Mouse (Mus musculus) gastrocnemius, adult 18-20 months (tissue): ENCODE measurements around the gene Eif3c. TPM values are rescaled to one million over a fixed set of nuclear protein-coding genes. Genes with fewer than 3 reads are reported as not detected.

Experiments
- microRNA-seq: library from miRNA; unstranded; fragments of <30 nt; microRNA quantifications from one replicate; pipeline ENCODE4 v1.2.0, GENCODE M21; 2021
- total RNA-seq, 2 experiments: library from RNA; stranded (reverse); gene quantifications; 2 replicates each; pipeline ENCODE4 v1.2.3; 2021

The Eif3c gene
- total RNA-seq, 2 experiments from 2014 or later, result 167 to 171 TPM

Small RNAs within 50 kb of the gene (microRNA-seq; reads per million reads assigned to microRNA genes)
- 2.7 reads per million for gene Mir7059

Other genes starting within 250 kb of the Eif3c start
- gene Lat, start 196.8 kb downstream of the Eif3c start, total RNA-seq, result under 1 TPM; 0.21 to 0.37 TPM
- 10 to 100 TPM; 21.2 to 23.5 TPM for gene Spns1, start 189.0 kb downstream of the Eif3c start, total RNA-seq
- gene Nfatc2ip, start 169.7 kb downstream of the Eif3c start, total RNA-seq, result 1 to 10 TPM; 3.3 to 3.4 TPM
- gene Cd19, start 151.5 kb downstream of the Eif3c start, total RNA-seq, result not detected
- 10 to 100 TPM; 10.6 to 13.1 TPM for gene Rabep2, start 137.7 kb downstream of the Eif3c start, total RNA-seq
- gene Atp2a1, start 103.3 kb downstream of the Eif3c start, total RNA-seq, result over 10,000 TPM; 23,271 to 27,147 TPM
- 10 to 100 TPM; 49.2 to 51.0 TPM for gene Sh2b1, start 91.0 kb downstream of the Eif3c start, total RNA-seq
- gene Tufm, start 79.0 kb downstream of the Eif3c start, total RNA-seq, result 100 to 1,000 TPM; 118 to 124 TPM
- 10 to 100 TPM; 28.4 to 33.1 TPM for gene Atxn2l, start 63.0 kb downstream of the Eif3c start, total RNA-seq
- gene Apobr, start 18.5 kb upstream of the Eif3c start, total RNA-seq, result under 1 TPM; 0.47 to 0.59 TPM
- gene Cln3, start 19.4 kb upstream of the Eif3c start, total RNA-seq, result 10 to 100 TPM; 12.7 to 14.4 TPM
- under 1 TPM in 1 of 2 experiments, not detected in 1; 0.31 TPM for gene Il27, start 28.5 kb upstream of the Eif3c start, total RNA-seq
- gene Nupr1, start 64.5 kb upstream of the Eif3c start, total RNA-seq, result 1 to 10 TPM; 7.5 to 8.8 TPM
- 10 to 100 TPM; 29.1 to 33.1 TPM for gene Sgf29, start 82.9 kb upstream of the Eif3c start, total RNA-seq
- 10 to 100 TPM; 11.1 to 15.9 TPM for gene Sult1a1, start 110.0 kb upstream of the Eif3c start, total RNA-seq
- gene Bola2, start 129.0 kb upstream of the Eif3c start, total RNA-seq, result 10 to 100 TPM; 37.1 to 42.2 TPM
- 1 to 10 TPM; 1.9 to 2.8 TPM for gene Slx1b, start 129.4 kb upstream of the Eif3c start, total RNA-seq
- gene Coro1a, start 141.4 kb upstream of the Eif3c start, total RNA-seq, result 1 to 10 TPM; 2.0 to 2.4 TPM
- gene Mapk3, start 193.2 kb upstream of the Eif3c start, total RNA-seq, result 10 to 100 TPM; 16.2 to 20.7 TPM
- gene Gdpd3, start 199.9 kb upstream of the Eif3c start, total RNA-seq, result under 1 TPM in 1 of 2 experiments, not detected in 1; 0.46 TPM
- 100 to 1,000 TPM in 1 of 2 experiments, 10 to 100 TPM in 1; 84.9 to 101 TPM for gene Ypel3, start 210.5 kb upstream of the Eif3c start, total RNA-seq
- gene Tbx6, start 215.1 kb upstream of the Eif3c start, total RNA-seq, result under 1 TPM; 0.52 to 0.59 TPM
- gene Ppp4c, start 226.1 kb upstream of the Eif3c start, total RNA-seq, result 10 to 100 TPM; 20.5 TPM
- 10 to 100 TPM; 65.3 to 75.7 TPM for gene Fam57b, start 231.3 kb upstream of the Eif3c start, total RNA-seq